In genomic region chr15:102527936-102528335, GRCm38 (mm10) we compare ENCODE assay signal across 16 mouse cellular contexts. TPM values are rescaled to one million over a fixed set of nuclear protein-coding genes. Genes with fewer than 3 reads are reported as not detected.
DNase-seq lines count a peak whose midpoint lies in the region; ATAC-seq and TF ChIP-seq lines count a peak whose summit lies in the region.
"Had no signal": no experiment of that assay in that cellular context is flagged by ENCODE, and none has a peak within 500 bp of the region (broad histone marks: within the 10 kb centered on the region; RNA-seq: fewer than 3 reads in every experiment).

No protein-coding gene starts in this region.

- no peak for ATAC-seq in liver, embryonic 14.5 days (ENCODE audit: insufficient read depth)
- no peak for ATAC-seq in heart, embryonic 12.5 days (ENCODE audit: insufficient number of reproducible peaks, low FRiP score)

- H3K4me3 ChIP-seq in liver, embryonic 14.5 days (ENCODE audit: insufficient read depth in 1 of 2, low read depth in 2 of 2, low read length in 2 of 2) = no peak overlapping the region
- H3K4me3 ChIP-seq in embryonic fibroblast, embryonic 13.5 days (ENCODE audit: insufficient read depth, low read length) = no peak overlapping the region
- H3K4me3 ChIP-seq in heart, embryonic 12.5 days = no peak overlapping the region
- H3K4me3 ChIP-seq: hindbrain, embryonic 10.5 days; megakaryocyte, embryonic 14.5 days; neural tube, embryonic 15.5 days had no signal

- H3K9me3 ChIP-seq in liver, embryonic 14.5 days (ENCODE audit: control insufficient read depth, low read length) = no peaks in the 10 kb centered on the region
- H3K9me3 ChIP-seq in heart, embryonic 12.5 days (replicated peaks) = no peaks in the 10 kb centered on the region
- H3K9me3 ChIP-seq: hindbrain, embryonic 10.5 days; megakaryocyte, embryonic 14.5 days; neural tube, embryonic 15.5 days had no signal

- TF ChIP-seq EP300 in liver, embryonic 14.5 days (IDR thresholded peaks at IDR 0.05; ENCODE audit: low read depth) = no peak

- no peak overlapping the region for H3K4me2 ChIP-seq in liver, embryonic 14.5 days (ENCODE audit: low read depth)
- no peak overlapping the region for H3K4me2 ChIP-seq in heart, embryonic 12.5 days
- H3K4me2 ChIP-seq: neural tube, embryonic 15.5 days had no signal

- H3K4me1 ChIP-seq in liver, embryonic 14.5 days (replicated peaks; ENCODE audit: control insufficient read depth in 2 of 2, insufficient read depth in 2 of 2, low read length in 1 of 2) = no peaks in the 10 kb centered on the region
- H3K4me1 ChIP-seq in embryonic fibroblast, embryonic 13.5 days (ENCODE audit: control insufficient read depth, insufficient read depth, low read length) = no peaks in the 10 kb centered on the region
- 0 out of 2 replicates have a peak, but pooled peaks cover 3% of the 10 kb centered on the region for H3K4me1 ChIP-seq in heart, embryonic 12.5 days (replicated peaks)
- H3K4me1 ChIP-seq: hindbrain, embryonic 10.5 days had no signal

- no peak overlapping the region for H3K9ac ChIP-seq in liver, embryonic 14.5 days (replicated peaks)
- H3K9ac ChIP-seq in heart, embryonic 12.5 days = no peak overlapping the region
- H3K9ac ChIP-seq: neural tube, embryonic 15.5 days had no signal

- no peak overlapping the region for H3K27ac ChIP-seq in liver, embryonic 14.5 days
- no peak overlapping the region for H3K27ac ChIP-seq in embryonic fibroblast, embryonic 13.5 days (ENCODE audit: insufficient read depth, low read length)
- H3K27ac ChIP-seq in heart, embryonic 12.5 days (ENCODE audit: poor library complexity, severe bottlenecking) = no peak overlapping the region
- H3K27ac ChIP-seq: hindbrain, embryonic 10.5 days; neural tube, embryonic 15.5 days had no signal

- H3K27me3 ChIP-seq in liver, embryonic 14.5 days (ENCODE audit: control insufficient read depth, insufficient read depth, low read length) = no peaks in the 10 kb centered on the region
- H3K27me3 ChIP-seq in heart, embryonic 12.5 days (replicated peaks) = no peaks in the 10 kb centered on the region
- H3K27me3 ChIP-seq: megakaryocyte, embryonic 14.5 days; neural tube, embryonic 15.5 days had no signal

- peak; percentile 61 for TF ChIP-seq CTCF in liver, embryonic 14.5 days (IDR thresholded peaks at IDR 0.05; ENCODE audit: low read depth)
- TF ChIP-seq CTCF in embryonic fibroblast, embryonic 13.5 days (IDR thresholded peaks at IDR 0.05; ENCODE audit: borderline replicate concordance, insufficient read depth, low read length) = peak; percentile 31; the same call in 1 of the 2 replicates

- DNase-seq in cerebellum, postnatal 10 days = peak; percentile 59 to 63
- DNase-seq in cerebellum, adult 18-20 months = no peak
- no peak for DNase-seq in liver, embryonic 14.5 days (ENCODE audit: low read depth in 3 of 3, low spot score in 3 of 3)
- DNase-seq in liver = no peak
- DNase-seq in CD4-positive helper T cell, adult 2 months (ENCODE audit: low read depth, low spot score) = peak; percentile 34
- DNase-seq in urinary bladder, postnatal 4 days (ENCODE audit: low spot score in 2 of 2) = no peak
- DNase-seq: adrenal gland, postnatal 10 days; cerebellum, adult 9-10 months; gastrocnemius, postnatal 10 days; spleen, adult 18-20 months had no signal

- no peaks in the 10 kb centered on the region; the same call in 1 of the 2 replicates for H3K36me3 ChIP-seq in liver, embryonic 14.5 days (replicated peaks; ENCODE audit: control insufficient read depth, insufficient read depth, low read depth)
- H3K36me3 ChIP-seq in heart, embryonic 12.5 days = peaks cover 76% of the 10 kb centered on the region

- WGBS in liver, embryonic 14.5 days (ENCODE audit: insufficient replicate concordance) = 57% methylated on average over 3 of the region's 3 CpGs
- 77% methylated on average over 3 of the region's 3 CpGs for WGBS in heart, embryonic 12.5 days

- no peak for TF ChIP-seq POLR2A in embryonic fibroblast, embryonic 13.5 days (IDR thresholded peaks at IDR 0.05; ENCODE audit: low read depth, low read length)

RNA-seq across cellular contexts. Expression of gene Npff, which starts 3.2 kb away (rescaled TPM):
- 1.2 and 1.4 TPM in 2 replicates for polyA plus RNA-seq in liver, embryonic 14.5 days (2012; rRNA removed)
- 0.19 and 0.94 TPM in 2 replicates for polyA plus RNA-seq in liver, embryonic 14.5 days (2014; fragmentation: Nextera tagmentation; extraction: Ambion mirVana)
- polyA plus RNA-seq in embryonic fibroblast, embryonic 13.5 days (2011; ENCODE audit: insufficient read length, low read depth, missing spikeins) = 1.2 and 1.4 TPM in 2 replicates
- polyA plus RNA-seq in heart, embryonic 12.5 days (2016; fragmentation: Nextera tagmentation; extraction: Ambion mirVana) = 2.2 and 2.8 TPM in 2 replicates

RNA-seq across cellular contexts. Expression of gene Tarbp2, which starts 9.9 kb away (rescaled TPM):
- 39.6 and 40.9 TPM in 2 replicates for polyA plus RNA-seq in liver, embryonic 14.5 days (2012; rRNA removed)
- polyA plus RNA-seq in liver, embryonic 14.5 days (2014; fragmentation: Nextera tagmentation; extraction: Ambion mirVana) = 31.5 and 40.2 TPM in 2 replicates
- 39.5 and 44.5 TPM in 2 replicates for polyA plus RNA-seq in embryonic fibroblast, embryonic 13.5 days (2011; ENCODE audit: insufficient read length, low read depth, missing spikeins)
- 100 and 104 TPM in 2 replicates for polyA plus RNA-seq in heart, embryonic 12.5 days (2016; fragmentation: Nextera tagmentation; extraction: Ambion mirVana)

RNA-seq across cellular contexts. Expression of gene Map3k12, which starts 11.1 kb away (rescaled TPM):
- 0.77 and 1.3 TPM in 2 replicates for polyA plus RNA-seq in liver, embryonic 14.5 days (2012; rRNA removed)
- polyA plus RNA-seq in liver, embryonic 14.5 days (2014; fragmentation: Nextera tagmentation; extraction: Ambion mirVana) = 0.78 and 1.1 TPM in 2 replicates
- polyA plus RNA-seq in embryonic fibroblast, embryonic 13.5 days (2011; ENCODE audit: insufficient read length, low read depth, missing spikeins) = 19.1 and 20.9 TPM in 2 replicates
- 14.7 and 17.3 TPM in 2 replicates for polyA plus RNA-seq in heart, embryonic 12.5 days (2016; fragmentation: Nextera tagmentation; extraction: Ambion mirVana)

RNA-seq across cellular contexts. Expression of gene Gm10337, which starts 24.4 kb away (rescaled TPM):
- not detected in 2 replicates for polyA plus RNA-seq in liver, embryonic 14.5 days (2012; rRNA removed)
- not detected in 2 replicates for polyA plus RNA-seq in liver, embryonic 14.5 days (2014; fragmentation: Nextera tagmentation; extraction: Ambion mirVana)
- polyA plus RNA-seq in embryonic fibroblast, embryonic 13.5 days (2011; ENCODE audit: insufficient read length, low read depth, missing spikeins) = not detected in 2 replicates
- polyA plus RNA-seq in heart, embryonic 12.5 days (2016; fragmentation: Nextera tagmentation; extraction: Ambion mirVana) = not detected in 2 replicates
- polyA plus RNA-seq: limb, embryonic 11.5 days had no signal

RNA-seq across cellular contexts. Expression of gene Pcbp2, which starts 57.6 kb away (rescaled TPM):
- polyA plus RNA-seq in liver, embryonic 14.5 days (2012; rRNA removed) = 185 and 221 TPM in 2 replicates
- polyA plus RNA-seq in liver, embryonic 14.5 days (2014; fragmentation: Nextera tagmentation; extraction: Ambion mirVana) = 93.3 and 103 TPM in 2 replicates
- 653 and 702 TPM in 2 replicates for polyA plus RNA-seq in embryonic fibroblast, embryonic 13.5 days (2011; ENCODE audit: insufficient read length, low read depth, missing spikeins)
- polyA plus RNA-seq in heart, embryonic 12.5 days (2016; fragmentation: Nextera tagmentation; extraction: Ambion mirVana) = 134 and 142 TPM in 2 replicates

Comparison
In these comparisons a context has a peak if more than half of its experiments do, and no peak if none do; other contexts are left out.
1. DNase-seq: peak in cerebellum, postnatal 10 days (2 of 2) and CD4-positive helper T cell, adult 2 months (single experiment); none in cerebellum, adult 18-20 months (0 of 2), liver, embryonic 14.5 days (0 of 3), liver (single experiment) and urinary bladder, postnatal 4 days (0 of 2).